Mouse (Mus musculus) adrenal gland, adult (tissue): ENCODE measurements at regions not wholly inside any gene's neighbourhood (a gene's known extent, or its start where the extent isn't known, plus 50 kb on each side); places are given as distances from the start of the nearest gene placed in this dataset.
"Not testable (repeated sequence)": the region's sequence is repeated elsewhere in the genome, so short reads cannot be mapped to it uniquely, and the experiment has no call there.

Experiments
- DNase-seq, 2 experiments: peaks; one replicate each; pipeline ENCODE4 v3.0.0; 2022 to 2023; ENCODE audit warnings: low spot score in 1 of 2; ENCODE audit not compliant: inconsistent age in 2 of 2

GRCm38 (mm10) chr14:48607131-48607530 lies 66.5 kb downstream of the Otx2 start:
- DNase-seq = no peak

GRCm38 (mm10) chr14:48603490-48603889 lies 70.1 kb downstream of the Otx2 start:
- DNase-seq = no peak

- no peak for DNase-seq
Observed at GRCm38 (mm10) chr14:48594334-48594733, 79.3 kb downstream of the Otx2 start.

GRCm38 (mm10) chr14:48593363-48593762 lies 80.3 kb downstream of the Otx2 start:
- DNase-seq = no peak

GRCm38 (mm10) chr14:48591483-48592230 lies 82.0 kb downstream of the Otx2 start:
- DNase-seq = no peak

GRCm38 (mm10) chr14:48590426-48590825 lies 83.2 kb downstream of the Otx2 start:
- DNase-seq = peak in 1 of 2 experiments; percentile 42

GRCm38 (mm10) chr14:48589702-48590325 lies 83.8 kb downstream of the Otx2 start:
- peak in 1 of 2 experiments; percentile 45 for DNase-seq

GRCm38 (mm10) chr14:48585820-48586219 lies 87.8 kb downstream of the Otx2 start:
- no peak for DNase-seq

- no peak for DNase-seq
Observed at GRCm38 (mm10) chr14:48584571-48584970, 89.0 kb downstream of the Otx2 start.

GRCm38 (mm10) chr14:48583516-48583915 lies 90.1 kb downstream of the Otx2 start:
- no peak for DNase-seq

- peak in 1 of 2 experiments; percentile 25 for DNase-seq
Observed at GRCm38 (mm10) chr14:48582080-48582479, 91.5 kb downstream of the Otx2 start.

GRCm38 (mm10) chr14:48581308-48581707 lies 92.3 kb downstream of the Otx2 start:
- DNase-seq = not testable (repeated sequence)

- DNase-seq = no peak
Observed at GRCm38 (mm10) chr14:48580396-48580795, 93.2 kb downstream of the Otx2 start.

- no peak for DNase-seq
Observed at GRCm38 (mm10) chr14:48579985-48580384, 93.6 kb downstream of the Otx2 start.
